Mouse (Mus musculus) 3134 (cell line): ENCODE measurements around the gene Utp15.

Experiments
- DNase-seq: peaks from one replicate; pipeline ENCODE4 v3.0.0-alpha.2; 2011; ENCODE audit warnings: low spot score; ENCODE audit not compliant: insufficient read length; ENCODE audit errors: extremely low read depth

Gene Utp15

GRCm38 (mm10) chr13:98262636-98263457 is at the start of gene Utp15, which contains the start of gene Ankra2:
Gene Utp15, minus strand, starts transcription at chr13:98263041.
Gene Ankra2, plus strand, starts transcription at chr13:98263074.
- peak; percentile 100 for DNase-seq

DNA sequence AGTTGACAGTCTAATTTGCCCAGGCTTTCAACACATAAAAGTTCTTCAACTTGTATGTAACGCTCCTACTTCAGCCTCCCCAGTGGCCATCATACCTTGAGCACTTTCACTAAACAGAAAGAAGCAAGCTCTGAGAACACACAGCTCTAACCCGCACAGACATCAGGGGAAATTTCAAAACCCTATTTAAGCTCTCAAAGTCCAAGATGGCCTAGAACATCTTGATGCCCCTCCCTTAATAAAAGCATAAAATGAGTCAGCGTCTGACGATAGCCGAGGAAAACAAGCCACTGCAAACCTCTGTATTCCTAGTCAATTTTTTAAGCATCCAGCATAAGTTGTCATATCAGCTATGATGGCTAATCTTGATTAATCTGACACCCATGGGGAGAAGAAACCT is 48.8 kb upstream of the Utp15 start:
- DNase-seq = no peak

GRCm38 (mm10) chr13:98308724-98309123 is 45.9 kb upstream of the Utp15 start:
- DNase-seq = no peak

GRCm38 (mm10) chr13:98308004-98308403 is 45.2 kb upstream of the Utp15 start:
- no peak for DNase-seq

- DNase-seq = no peak
These were observed 44.1 kb upstream of the Utp15 start for GRCm38 (mm10) chr13:98306852-98307475.

- no peak for DNase-seq
These were observed 43.6 kb upstream of the Utp15 start for GRCm38 (mm10) chr13:98306393-98306792.

- no peak for DNase-seq
These were observed 42.4 kb upstream of the Utp15 start for GRCm38 (mm10) chr13:98305257-98305656.

- peak; percentile 48 for DNase-seq
These were observed 36.3 kb upstream of the Utp15 start for GRCm38 (mm10) chr13:98298833-98299758.

DNA sequence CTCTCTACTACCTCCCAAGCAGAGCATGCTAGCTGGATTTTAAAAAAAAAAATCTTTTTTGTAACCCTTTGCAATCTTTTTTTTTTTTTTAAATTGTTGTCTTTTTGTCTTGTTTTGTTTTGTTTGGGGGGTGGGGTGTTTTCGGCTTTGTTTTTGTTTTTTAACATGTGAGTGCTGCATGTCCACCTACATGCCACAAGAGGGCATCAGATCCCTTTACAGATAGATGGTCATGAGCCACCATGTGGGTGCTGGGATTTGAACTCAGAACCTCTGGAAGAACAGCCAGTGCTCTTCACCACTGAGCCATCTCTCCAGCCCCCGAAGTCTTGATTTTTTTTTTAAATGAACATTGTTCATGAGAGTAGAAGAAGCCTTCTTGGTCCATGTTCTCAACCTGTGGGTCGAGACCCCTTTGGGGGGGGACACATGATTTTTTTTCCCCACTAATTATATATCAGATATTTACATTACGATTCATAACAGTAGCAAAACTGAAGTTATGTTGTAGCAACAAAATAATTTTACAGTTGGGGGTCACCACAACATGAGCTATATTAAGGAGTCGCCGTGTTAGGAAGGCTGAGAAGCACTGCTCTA is 35.1 kb upstream of the Utp15 start:
- DNase-seq = no peak

DNA sequence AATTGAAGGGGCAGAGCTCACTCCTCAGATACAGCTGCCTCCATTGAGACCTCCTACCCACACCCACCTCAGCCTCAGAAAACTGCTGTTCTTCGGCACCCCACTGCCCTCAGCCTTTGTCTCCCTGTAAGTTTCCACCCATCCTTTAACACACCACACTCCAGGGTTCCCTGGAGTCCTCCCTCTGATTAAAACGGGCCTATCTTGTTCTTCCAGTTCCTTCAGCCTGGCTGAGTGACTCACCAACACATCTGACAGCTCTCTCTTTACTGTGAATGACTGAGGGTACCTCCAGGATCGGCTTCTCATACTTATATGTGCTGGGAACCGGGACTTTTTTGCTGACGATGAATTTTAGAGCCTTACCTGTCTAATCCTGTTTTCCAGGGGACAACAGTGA is 33.2 kb upstream of the Utp15 start:
- no peak for DNase-seq

GRCm38 (mm10) chr13:98291712-98292111 is 28.9 kb upstream of the Utp15 start:
- DNase-seq = no peak

DNA sequence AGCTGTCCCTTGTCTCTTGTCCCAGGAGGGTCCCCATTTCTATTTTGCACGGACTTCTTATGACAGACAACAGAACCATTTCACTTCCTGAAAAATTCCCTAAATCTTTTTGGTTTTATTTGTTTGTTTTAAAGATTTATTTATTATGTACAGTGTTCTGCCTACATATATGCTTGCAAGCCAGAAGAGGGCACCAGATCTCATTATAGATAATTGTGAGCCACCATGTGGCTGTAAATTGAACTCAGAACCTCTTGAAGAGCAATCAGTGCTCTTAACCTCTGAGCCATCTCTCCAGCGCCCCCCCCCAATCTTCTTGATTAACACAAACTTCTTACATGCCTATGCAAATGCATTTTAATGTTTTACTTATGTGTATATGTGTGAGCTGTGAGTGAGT is 27.9 kb upstream of the Utp15 start:
- DNase-seq = no peak

DNA sequence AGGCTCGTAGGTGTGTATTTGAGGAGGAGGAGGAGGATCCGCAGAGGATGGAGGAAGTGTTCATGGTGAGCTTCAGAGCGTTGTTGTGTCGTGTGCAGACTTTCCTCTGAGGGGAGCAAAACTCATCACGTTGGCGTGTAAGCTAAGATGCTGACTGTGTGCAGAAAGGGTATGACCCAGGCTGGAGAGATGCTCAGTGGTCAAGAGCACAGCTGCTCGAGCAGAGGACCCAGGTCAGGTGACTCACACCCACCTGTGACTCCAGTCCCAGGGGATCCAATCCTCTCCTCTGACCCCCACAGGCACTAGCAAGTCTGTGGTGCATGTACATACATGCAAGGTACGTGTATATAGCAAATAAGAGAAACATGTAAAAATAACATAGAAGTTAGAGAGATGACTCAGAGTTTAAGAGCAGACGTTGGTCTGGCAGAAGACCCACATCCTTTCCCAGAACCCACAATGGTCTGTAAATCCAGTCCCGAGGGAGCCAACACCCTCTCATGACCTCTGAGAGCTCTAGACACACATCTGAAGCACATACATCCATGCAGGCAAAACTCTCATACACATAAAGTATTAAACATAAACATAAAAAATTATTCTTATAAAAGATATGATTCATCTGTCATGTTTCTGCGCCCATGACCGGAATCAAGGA is 18.3 kb upstream of the Utp15 start:
- peak; percentile 50 for DNase-seq

DNA sequence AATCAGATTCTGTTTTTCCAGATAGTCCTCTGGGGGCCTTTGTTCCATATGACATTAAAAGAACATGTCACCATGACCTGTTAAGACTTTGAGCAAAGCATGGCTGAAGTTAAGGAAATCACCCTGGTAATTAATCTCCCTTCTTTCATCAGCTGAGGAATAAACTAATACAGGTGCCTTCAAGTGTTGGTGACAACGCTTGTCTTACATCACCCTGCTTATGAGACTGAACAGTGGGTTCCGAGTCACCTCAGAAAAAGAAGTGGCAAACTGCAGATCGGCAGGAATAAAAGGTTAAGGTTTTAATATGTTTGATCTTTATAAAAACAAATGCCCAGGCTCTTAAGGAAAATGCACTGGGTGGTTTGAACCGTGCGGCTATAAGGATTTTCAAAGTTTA is 16.8 kb upstream of the Utp15 start, which contains the start of gene Gm21976:
TSS of gene Gm21976 (plus strand) at position 202 of the 400 bp plus-strand sequence.
- DNase-seq = no peak

- no peak for DNase-seq
These were observed 14.7 kb upstream of the Utp15 start for GRCm38 (mm10) chr13:98277501-98277900.

DNA sequence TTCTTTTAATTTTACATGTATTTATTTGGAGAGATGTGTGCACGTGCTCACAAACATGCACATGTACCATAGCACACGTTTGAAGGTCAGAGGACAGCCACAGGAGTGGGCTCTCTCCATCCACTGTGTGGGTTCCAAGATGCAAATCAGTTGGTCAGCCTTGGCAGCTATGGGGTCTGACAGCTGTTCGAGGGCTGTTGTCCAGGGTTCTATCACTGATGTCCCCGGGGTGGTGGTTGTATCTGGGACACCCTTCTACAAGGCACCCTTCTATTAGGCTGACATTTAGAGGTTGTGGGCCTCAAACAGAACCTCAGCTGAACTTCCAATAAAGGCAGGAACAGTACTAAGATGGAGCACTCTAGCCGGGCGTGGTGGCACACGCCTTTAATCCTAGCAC is 13.4 kb upstream of the Utp15 start:
- DNase-seq = no peak

GRCm38 (mm10) chr13:98275646-98276045 is 12.8 kb upstream of the Utp15 start:
- peak; percentile 48 for DNase-seq

- no peak for DNase-seq
These were observed 11.2 kb upstream of the Utp15 start for GRCm38 (mm10) chr13:98274023-98274422.

DNA sequence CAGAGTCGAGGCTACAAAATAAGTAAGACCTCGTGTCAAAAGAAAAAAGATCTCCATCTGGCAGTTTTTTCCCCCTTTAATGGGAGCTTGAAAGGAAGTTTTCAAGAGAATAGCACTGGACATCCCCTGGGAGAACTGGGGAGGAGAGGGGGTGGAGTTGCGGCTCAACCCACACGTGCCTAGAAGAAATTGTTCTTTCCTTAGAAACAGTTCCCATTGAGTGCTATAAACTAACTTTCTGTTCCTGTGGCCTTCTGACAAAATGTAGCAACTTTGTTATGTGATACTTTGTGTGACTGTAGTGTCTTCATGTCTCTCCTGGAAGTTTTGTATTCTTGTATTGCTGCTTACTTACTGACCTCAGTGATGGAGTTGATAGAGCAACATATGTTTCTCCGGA is 1.3 kb upstream of the Utp15 start:
- DNase-seq = no peak

DNA sequence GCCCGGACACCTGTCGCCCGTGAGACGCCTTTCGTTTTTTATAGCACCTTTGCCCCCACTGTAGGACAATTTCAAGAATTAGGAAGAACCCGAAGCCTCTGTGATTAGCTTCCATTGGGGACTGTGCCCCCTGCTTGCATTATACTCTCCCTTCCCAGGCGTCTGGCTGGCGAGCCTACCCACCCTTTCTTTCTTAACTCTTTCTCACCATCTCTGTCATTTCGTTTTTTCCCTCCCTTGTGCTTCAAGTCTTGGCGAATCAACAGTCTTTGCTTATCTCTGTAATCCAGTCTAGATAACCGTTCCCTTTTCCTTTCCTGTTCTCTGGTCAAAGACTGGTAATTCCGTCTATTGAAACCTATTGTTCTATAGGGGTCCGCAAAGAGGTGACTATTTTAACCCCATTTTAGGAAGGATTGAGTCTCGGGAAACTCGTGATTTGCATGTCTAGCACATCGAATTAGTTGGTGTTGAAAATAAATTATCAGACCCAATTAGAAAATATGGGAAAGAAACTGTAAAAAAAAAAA is 682 bp upstream of the Utp15 start:
- DNase-seq = no peak
